Mouse (Mus musculus): ENCODE measurements at regions not wholly inside any gene's neighbourhood (a gene's known extent, or its start where the extent isn't known, plus 50 kb on each side); places are given as distances from the start of the nearest gene placed in this dataset.

- H3K27ac ChIP-seq (replicated peaks; ENCODE audit: low read depth, low read length), result no peak overlapping the region
- H3K4me1 ChIP-seq (ENCODE audit: control insufficient read depth, insufficient read depth, low read length), result no peaks in the 10 kb centered on the region
- H3K9ac ChIP-seq (ENCODE audit: low read length), result no peak overlapping the region
- ATAC-seq (ENCODE audit: insufficient number of reproducible peaks, low FRiP score, low TSS enrichment, low read depth), result no peak
- H3K9me3 ChIP-seq (ENCODE audit: control insufficient read depth, low read length), result no peaks in the 10 kb centered on the region
- DNase-seq (ENCODE audit: low spot score), result no peak
- H3K4me3 ChIP-seq (ENCODE audit: low read depth, low read length), result no peak overlapping the region
- WGBS, result 79% methylated on average over 4 of the region's 4 CpGs
- no peaks in the 10 kb centered on the region for H3K27me3 ChIP-seq (ENCODE audit: control insufficient read depth, insufficient read depth, low read length)
- H3K36me3 ChIP-seq (ENCODE audit: control insufficient read depth, insufficient read depth, low read length), result no peaks in the 10 kb centered on the region
- H3K4me2 ChIP-seq (ENCODE audit: low read depth, severe bottlenecking), result no peak overlapping the region
These were observed 657.0 kb downstream of the Mecom start for GRCm38 (mm10) chr3:29890764-29891163.

- DNase-seq (ENCODE audit: low spot score) (no peak), ATAC-seq (ENCODE audit: insufficient number of reproducible peaks, low FRiP score, low TSS enrichment, low read depth) (no peak)
- no peaks in the 10 kb centered on the region for H3K9me3 ChIP-seq (ENCODE audit: control insufficient read depth, low read length)
- WGBS, result 85% methylated on average over 1 of the region's 1 CpGs
- H3K4me1 ChIP-seq (ENCODE audit: control insufficient read depth, insufficient read depth, low read length), result no peaks in the 10 kb centered on the region
- no peak overlapping the region for H3K9ac ChIP-seq (ENCODE audit: low read length)
- no peak overlapping the region for H3K4me3 ChIP-seq (ENCODE audit: low read depth, low read length)
- no peaks in the 10 kb centered on the region for H3K36me3 ChIP-seq (ENCODE audit: control insufficient read depth, insufficient read depth, low read length)
- H3K27me3 ChIP-seq (ENCODE audit: control insufficient read depth, insufficient read depth, low read length), result no peaks in the 10 kb centered on the region
- no peak overlapping the region for H3K4me2 ChIP-seq (ENCODE audit: low read depth, severe bottlenecking)
- no peak overlapping the region for H3K27ac ChIP-seq (replicated peaks; ENCODE audit: low read depth, low read length)
These were observed 657.5 kb downstream of the Mecom start for GRCm38 (mm10) chr3:29890286-29890685.

DNA sequence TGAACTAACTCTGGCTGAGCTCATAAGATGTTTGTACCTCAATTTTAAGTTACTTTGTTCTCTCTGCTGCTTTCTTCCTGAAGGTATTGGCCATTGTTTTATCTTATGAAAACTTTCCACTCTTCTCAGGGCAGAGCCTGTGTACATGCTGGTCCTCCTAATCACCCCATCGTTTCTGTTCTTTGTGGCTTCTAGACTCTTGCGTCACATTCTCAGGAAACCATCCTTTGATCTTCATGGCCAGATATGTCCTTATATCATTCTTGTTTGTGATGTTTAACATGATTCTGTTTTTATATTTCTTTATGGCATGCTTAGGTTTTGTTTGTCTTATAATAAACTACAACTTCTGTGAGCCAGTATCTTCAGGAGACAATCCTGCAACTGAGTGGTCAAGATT lies 658.2 kb downstream of the Mecom start:
- H3K9me3 ChIP-seq (ENCODE audit: control insufficient read depth, low read length), result no peaks in the 10 kb centered on the region
- H3K4me2 ChIP-seq (ENCODE audit: low read depth, severe bottlenecking), result no peak overlapping the region
- no peaks in the 10 kb centered on the region for H3K4me1 ChIP-seq (ENCODE audit: control insufficient read depth, insufficient read depth, low read length)
- ATAC-seq (ENCODE audit: insufficient number of reproducible peaks, low FRiP score, low TSS enrichment, low read depth), result no peak
- no peaks in the 10 kb centered on the region for H3K36me3 ChIP-seq (ENCODE audit: control insufficient read depth, insufficient read depth, low read length)
- no peak overlapping the region for H3K27ac ChIP-seq (replicated peaks; ENCODE audit: low read depth, low read length)
- no peak overlapping the region for H3K9ac ChIP-seq (ENCODE audit: low read length)
- no peaks in the 10 kb centered on the region for H3K27me3 ChIP-seq (ENCODE audit: control insufficient read depth, insufficient read depth, low read length)
- DNase-seq (ENCODE audit: low spot score), result no peak
- WGBS, result 80% methylated on average over 2 of the region's 2 CpGs
- H3K4me3 ChIP-seq (ENCODE audit: low read depth, low read length), result no peak overlapping the region

DNA sequence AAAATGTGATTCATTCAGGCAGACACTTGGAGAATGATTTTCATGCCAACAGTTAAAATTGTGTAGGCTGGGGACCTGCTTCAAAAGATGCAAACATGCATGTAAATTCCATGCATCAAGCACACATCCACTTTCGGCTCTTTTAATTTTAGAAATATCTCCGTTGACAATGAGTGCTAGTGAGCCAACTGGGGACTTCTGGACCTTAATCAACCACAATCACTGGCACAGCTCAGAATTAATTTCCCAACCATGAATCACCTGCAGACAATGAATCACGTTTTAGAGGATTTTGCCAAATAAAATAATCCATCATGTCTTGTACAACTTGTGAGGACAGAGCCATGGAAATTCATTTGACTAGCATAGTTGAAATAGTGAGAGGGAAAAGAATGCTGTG lies 667.8 kb downstream of the Mecom start:
- Histone ChIP-seq H3K4me3 (ENCODE audit: low read depth, low read length) (no peak overlapping the region), H3K27ac (replicated peaks; ENCODE audit: low read depth, low read length) (no peak overlapping the region), H3K4me1 (ENCODE audit: control insufficient read depth, insufficient read depth, low read length) (no peaks in the 10 kb centered on the region), H3K4me2 (ENCODE audit: low read depth, severe bottlenecking) (no peak overlapping the region), H3K36me3 (ENCODE audit: control insufficient read depth, insufficient read depth, low read length) (no peaks in the 10 kb centered on the region), H3K27me3 (ENCODE audit: control insufficient read depth, insufficient read depth, low read length) (no peaks in the 10 kb centered on the region), H3K9me3 (ENCODE audit: control insufficient read depth, low read length) (no peaks in the 10 kb centered on the region), H3K9ac (ENCODE audit: low read length) (no peak overlapping the region)
- ATAC-seq (ENCODE audit: insufficient number of reproducible peaks, low FRiP score, low TSS enrichment, low read depth), result no peak
- 54% methylated on average over 3 of the region's 3 CpGs for WGBS
- no peak for DNase-seq (ENCODE audit: low spot score)

GRCm38 (mm10) chr3:29875768-29876167 lies 672.0 kb downstream of the Mecom start:
- DNase-seq (ENCODE audit: low spot score) (no peak), ATAC-seq (ENCODE audit: insufficient number of reproducible peaks, low FRiP score, low TSS enrichment, low read depth) (no peak)
- no peaks in the 10 kb centered on the region for H3K27me3 ChIP-seq (ENCODE audit: control insufficient read depth, insufficient read depth, low read length)
- no peak overlapping the region for H3K27ac ChIP-seq (replicated peaks; ENCODE audit: low read depth, low read length)
- H3K9me3 ChIP-seq (ENCODE audit: control insufficient read depth, low read length), result no peaks in the 10 kb centered on the region
- no peak overlapping the region for H3K9ac ChIP-seq (ENCODE audit: low read length)
- H3K4me1 ChIP-seq (ENCODE audit: control insufficient read depth, insufficient read depth, low read length), result no peaks in the 10 kb centered on the region
- WGBS, result 84% methylated on average over 5 of the region's 5 CpGs
- no peaks in the 10 kb centered on the region for H3K36me3 ChIP-seq (ENCODE audit: control insufficient read depth, insufficient read depth, low read length)
- no peak overlapping the region for H3K4me2 ChIP-seq (ENCODE audit: low read depth, severe bottlenecking)
- no peak overlapping the region for H3K4me3 ChIP-seq (ENCODE audit: low read depth, low read length)

DNA sequence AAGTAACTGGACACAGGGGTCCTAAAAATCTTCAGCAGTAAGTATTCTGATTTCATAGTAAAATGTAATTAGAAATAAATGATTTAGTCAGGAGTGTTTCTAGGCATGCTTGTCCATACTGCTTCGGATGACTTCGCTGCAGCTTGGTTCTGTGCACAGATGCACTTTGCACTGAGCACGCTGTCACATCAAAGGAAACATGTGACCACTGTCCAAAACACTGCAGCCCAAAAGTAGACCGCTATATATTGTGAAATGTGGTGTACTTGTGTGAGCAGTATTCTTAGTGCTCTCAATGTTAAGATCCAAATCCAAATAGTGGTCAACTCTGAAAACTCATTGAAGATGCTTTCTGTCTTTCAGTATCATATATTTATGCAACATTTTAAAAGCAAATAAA lies 685.4 kb downstream of the Mecom start:
- H3K9me3 ChIP-seq (ENCODE audit: control insufficient read depth, low read length), result no peaks in the 10 kb centered on the region
- H3K4me3 ChIP-seq (ENCODE audit: low read depth, low read length), result no peak overlapping the region
- no peak overlapping the region for H3K4me2 ChIP-seq (ENCODE audit: low read depth, severe bottlenecking)
- no peaks in the 10 kb centered on the region for H3K4me1 ChIP-seq (ENCODE audit: control insufficient read depth, insufficient read depth, low read length)
- H3K27ac ChIP-seq (replicated peaks; ENCODE audit: low read depth, low read length), result no peak overlapping the region
- ATAC-seq (ENCODE audit: insufficient number of reproducible peaks, low FRiP score, low TSS enrichment, low read depth) (no peak), DNase-seq (ENCODE audit: low spot score) (no peak)
- H3K27me3 ChIP-seq (ENCODE audit: control insufficient read depth, insufficient read depth, low read length), result no peaks in the 10 kb centered on the region
- no peaks in the 10 kb centered on the region for H3K36me3 ChIP-seq (ENCODE audit: control insufficient read depth, insufficient read depth, low read length)
- H3K9ac ChIP-seq (ENCODE audit: low read length), result no peak overlapping the region
- WGBS, result 85% methylated on average over 4 of the region's 4 CpGs

DNA sequence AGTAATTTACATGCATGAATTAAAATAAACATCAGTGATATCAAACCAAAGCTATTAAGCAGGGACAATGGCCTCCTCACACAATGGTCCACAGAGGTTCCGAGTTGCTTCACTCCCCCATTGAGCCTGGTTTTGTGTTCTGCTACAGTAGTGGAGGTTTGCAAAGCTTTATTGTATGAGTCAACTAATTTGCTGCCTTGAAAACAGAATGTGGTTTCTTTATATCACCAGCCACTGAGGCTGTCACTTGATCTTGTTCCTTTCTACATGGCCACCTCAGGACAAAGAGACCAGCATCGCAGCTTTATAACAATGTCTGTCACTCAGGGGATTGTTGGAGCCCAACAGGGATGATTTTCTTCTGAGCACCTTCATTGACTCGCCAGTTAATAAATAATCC lies 695.3 kb downstream of the Mecom start:
- H3K9me3 ChIP-seq (ENCODE audit: control insufficient read depth, low read length), result no peaks in the 10 kb centered on the region
- 92% methylated on average over 3 of the region's 3 CpGs for WGBS
- H3K4me1 ChIP-seq (ENCODE audit: control insufficient read depth, insufficient read depth, low read length), result no peaks in the 10 kb centered on the region
- ATAC-seq (ENCODE audit: insufficient number of reproducible peaks, low FRiP score, low TSS enrichment, low read depth) (no peak), DNase-seq (ENCODE audit: low spot score) (no peak)
- H3K27me3 ChIP-seq (ENCODE audit: control insufficient read depth, insufficient read depth, low read length), result no peaks in the 10 kb centered on the region
- no peak overlapping the region for H3K4me3 ChIP-seq (ENCODE audit: low read depth, low read length)
- no peak overlapping the region for H3K4me2 ChIP-seq (ENCODE audit: low read depth, severe bottlenecking)
- no peak overlapping the region for H3K27ac ChIP-seq (replicated peaks; ENCODE audit: low read depth, low read length)
- H3K36me3 ChIP-seq (ENCODE audit: control insufficient read depth, insufficient read depth, low read length), result no peaks in the 10 kb centered on the region
- no peak overlapping the region for H3K9ac ChIP-seq (ENCODE audit: low read length)

DNA sequence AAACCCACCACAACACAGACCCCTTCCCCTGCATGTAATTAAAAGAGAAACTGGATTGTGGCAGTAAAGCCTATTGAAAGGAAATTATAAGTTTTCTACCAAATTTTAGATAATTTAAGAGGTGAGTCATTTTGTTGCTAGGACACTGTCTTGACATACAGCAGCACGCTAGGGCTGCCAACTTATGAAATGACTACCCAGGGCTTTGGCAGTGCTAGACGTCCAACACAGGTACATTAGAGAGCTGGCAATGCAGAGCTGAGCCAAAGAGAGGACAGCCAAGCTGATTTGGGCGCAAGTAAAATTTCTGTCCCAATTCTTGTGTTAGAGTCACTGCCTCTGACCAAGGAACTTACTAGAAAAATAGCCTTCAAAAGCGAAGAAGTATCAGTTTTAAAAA lies 712.4 kb downstream of the Mecom start:
- no peak overlapping the region for H3K9ac ChIP-seq (ENCODE audit: low read length)
- no peaks in the 10 kb centered on the region for H3K36me3 ChIP-seq (ENCODE audit: control insufficient read depth, insufficient read depth, low read length)
- no peak for DNase-seq (ENCODE audit: low spot score)
- no peaks in the 10 kb centered on the region for H3K27me3 ChIP-seq (ENCODE audit: control insufficient read depth, insufficient read depth, low read length)
- no peak overlapping the region for H3K4me3 ChIP-seq (ENCODE audit: low read depth, low read length)
- H3K4me1 ChIP-seq (ENCODE audit: control insufficient read depth, insufficient read depth, low read length), result no peaks in the 10 kb centered on the region
- no peak for ATAC-seq (ENCODE audit: insufficient number of reproducible peaks, low FRiP score, low TSS enrichment, low read depth)
- H3K27ac ChIP-seq (replicated peaks; ENCODE audit: low read depth, low read length), result no peak overlapping the region
- no peak overlapping the region for H3K4me2 ChIP-seq (ENCODE audit: low read depth, severe bottlenecking)
- H3K9me3 ChIP-seq (ENCODE audit: control insufficient read depth, low read length), result no peaks in the 10 kb centered on the region
- WGBS, result 76% methylated on average over 4 of the region's 4 CpGs

DNA sequence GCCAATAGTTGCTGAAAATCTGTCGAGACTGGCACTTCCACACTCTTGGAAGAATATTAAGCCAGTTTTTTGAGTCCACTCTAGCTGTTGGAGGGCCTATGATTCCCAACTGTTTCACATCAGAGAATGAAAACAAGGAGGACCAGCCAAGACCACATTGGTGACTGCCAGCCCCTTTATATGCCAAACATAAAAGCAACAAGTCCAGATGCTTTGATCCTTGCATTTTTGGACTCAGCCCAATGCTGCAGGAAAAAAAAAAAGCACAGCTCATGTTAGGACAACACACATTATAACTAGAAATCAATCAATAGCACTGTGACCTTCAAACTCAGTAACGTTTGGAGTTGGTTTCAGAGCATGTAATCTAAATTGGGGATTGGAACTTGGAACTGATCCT lies 712.9 kb downstream of the Mecom start:
- Histone ChIP-seq H3K9me3 (ENCODE audit: control insufficient read depth, low read length) (no peaks in the 10 kb centered on the region), H3K36me3 (ENCODE audit: control insufficient read depth, insufficient read depth, low read length) (no peaks in the 10 kb centered on the region), H3K9ac (ENCODE audit: low read length) (no peak overlapping the region), H3K27ac (replicated peaks; ENCODE audit: low read depth, low read length) (no peak overlapping the region), H3K4me2 (ENCODE audit: low read depth, severe bottlenecking) (no peak overlapping the region), H3K27me3 (ENCODE audit: control insufficient read depth, insufficient read depth, low read length) (no peaks in the 10 kb centered on the region), H3K4me1 (ENCODE audit: control insufficient read depth, insufficient read depth, low read length) (no peaks in the 10 kb centered on the region), H3K4me3 (ENCODE audit: low read depth, low read length) (no peak overlapping the region)
- DNase-seq (ENCODE audit: low spot score) (no peak), ATAC-seq (ENCODE audit: insufficient number of reproducible peaks, low FRiP score, low TSS enrichment, low read depth) (no peak)
- WGBS, result 60% methylated on average over 2 of the region's 2 CpGs
